Mouse (Mus musculus) olfactory bulb, adult 2 months (tissue): ENCODE measurements at regions not wholly inside any gene's neighbourhood (a gene's known extent, or its start where the extent isn't known, plus 50 kb on each side); places are given as distances from the start of the nearest gene placed in this dataset.

ENCODE experiments used
- H3K27ac ChIP-seq: fragments of 200-500 bp; 2 replicates; pipeline ENCODE4 v1.5.1; 2012; ENCODE audit warnings: low read depth, low read length; ENCODE audit not compliant: insufficient read depth
- H3K4me1 ChIP-seq: fragments of 200-500 bp; 2 replicates; pipeline ENCODE4 v1.6.1; 2012; ENCODE audit warnings: low read length; ENCODE audit not compliant: control insufficient read depth, insufficient read depth
- H3K4me3 ChIP-seq: fragments of 200-500 bp; 2 replicates; pipeline ENCODE4 v1.5.1; 2012; ENCODE audit warnings: mild to moderate bottlenecking, low read depth, low read length, moderate library complexity; ENCODE audit not compliant: insufficient read depth
- CTCF ChIP-seq: fragments of 200-500 bp; IDR thresholded peaks from 2 replicates; pipeline ENCODE4 v1.5.1; 2012; ENCODE audit warnings: low read depth, mild to moderate bottlenecking, low read length, moderate library complexity; ENCODE audit not compliant: insufficient read depth
- POLR2A ChIP-seq: fragments of 200-500 bp; IDR thresholded peaks from 2 replicates; pipeline ENCODE4 v1.6.1; 2012; ENCODE audit warnings: mild to moderate bottlenecking, low read depth, low read length, moderate library complexity; ENCODE audit not compliant: insufficient read depth
- WGBS: fragments of 180-500 bp; shearing (Covaris S2); methylation state at CpG from one replicate; pipeline ENCODE4 v1.1.7; 2018; 5-methylcytosine and 5-hydroxymethylcytosine counted together

- 36% methylated on average over 13 of the region's 13 CpGs for WGBS
- no peak overlapping the region for H3K27ac ChIP-seq
- TF ChIP-seq CTCF: no peak
- no peak for TF ChIP-seq POLR2A
- peaks cover 5% of the 10 kb centered on the region for H3K4me1 ChIP-seq
- H3K4me3 ChIP-seq: no peak overlapping the region
Measured at GRCm38 (mm10) chr13:72691783-72692729, 63.4 kb downstream of the Irx2 start.

GRCm38 (mm10) chr13:72707469-72707868, 78.8 kb downstream of the Irx2 start:
- WGBS: 77% methylated on average over 3 of the region's 3 CpGs
- TF ChIP-seq CTCF (no peak), POLR2A (no peak)

GRCm38 (mm10) chr13:72708728-72709127, 80.1 kb downstream of the Irx2 start:
- H3K4me1 ChIP-seq: peaks cover 2% of the 10 kb centered on the region; the same call in 1 of the 2 replicates
- TF ChIP-seq CTCF: no peak
- TF ChIP-seq POLR2A: no peak
- no peak overlapping the region for H3K27ac ChIP-seq
- no peak overlapping the region for H3K4me3 ChIP-seq
- WGBS: 70% methylated on average over 2 of the region's 2 CpGs

More at GRCm38 (mm10) chr13:72707469-72707868, 78.8 kb downstream of the Irx2 start:
- H3K27ac ChIP-seq: no peak overlapping the region
- H3K4me1 ChIP-seq: peaks cover 2% of the 10 kb centered on the region; the same call in 1 of the 2 replicates
- H3K4me3 ChIP-seq: no peak overlapping the region

- Histone ChIP-seq H3K4me3 (no peak overlapping the region), H3K4me1 (peaks cover 2% of the 10 kb centered on the region; the same call in 1 of the 2 replicates), H3K27ac (no peak overlapping the region)
- no peak for TF ChIP-seq CTCF
- no peak for TF ChIP-seq POLR2A
- WGBS: 39% methylated on average over 5 of the region's 5 CpGs
Measured at GRCm38 (mm10) chr13:72710051-72710450, 81.4 kb downstream of the Irx2 start.

- peaks cover 2% of the 10 kb centered on the region; the same call in 1 of the 2 replicates for H3K4me1 ChIP-seq
- no peak overlapping the region for H3K27ac ChIP-seq
- no peak overlapping the region for H3K4me3 ChIP-seq
- WGBS: 78% methylated on average over 8 of the region's 8 CpGs
- TF ChIP-seq POLR2A (no peak), CTCF (no peak)
Measured at GRCm38 (mm10) chr13:72711136-72711535, 82.5 kb downstream of the Irx2 start.

GRCm38 (mm10) chr13:72711842-72712330, 83.3 kb downstream of the Irx2 start:
- no peak for TF ChIP-seq CTCF
- no peak for TF ChIP-seq POLR2A
- H3K4me1 ChIP-seq: peaks cover 2% of the 10 kb centered on the region; the same call in 1 of the 2 replicates
- no peak overlapping the region for H3K27ac ChIP-seq
- WGBS: 96% methylated on average over 4 of the region's 4 CpGs
- H3K4me3 ChIP-seq: no peak overlapping the region

GRCm38 (mm10) chr13:72714793-72715192, 86.2 kb downstream of the Irx2 start:
- no peak overlapping the region for H3K27ac ChIP-seq
- WGBS: 75% methylated on average over 7 of the region's 7 CpGs
- TF ChIP-seq POLR2A (no peak), CTCF (no peak)
- peaks cover 2% of the 10 kb centered on the region; the same call in 1 of the 2 replicates for H3K4me1 ChIP-seq
- no peak overlapping the region for H3K4me3 ChIP-seq

GRCm38 (mm10) chr13:72715959-72716680, 87.5 kb downstream of the Irx2 start:
- no peak for TF ChIP-seq POLR2A
- H3K4me3 ChIP-seq: no peak overlapping the region
- H3K27ac ChIP-seq: no peak overlapping the region
- 80% methylated on average over 6 of the region's 6 CpGs for WGBS
- H3K4me1 ChIP-seq: no peaks in the 10 kb centered on the region

- Histone ChIP-seq H3K27ac (no peak overlapping the region), H3K4me1 (no peaks in the 10 kb centered on the region), H3K4me3 (no peak overlapping the region)
- TF ChIP-seq CTCF (no peak), POLR2A (no peak)
- 58% methylated on average over 9 of the region's 9 CpGs for WGBS
Measured at GRCm38 (mm10) chr13:72727126-72727525, 98.5 kb downstream of the Irx2 start.
